Mouse (Mus musculus) c-Kit-positive CD71-positive TER-119-positive erythroid progenitor cells, embryonic 14.5 days (primary cell): Measurements from ENCODE around the gene Slc27a5.

ENCODE experiments used
- DNase-seq: peaks from one replicate; pipeline ENCODE4 v3.0.0-alpha.2; 2013; ENCODE audit warnings: low spot score

Gene Slc27a5

GRCm38 (mm10) chr7:12985724-12986123 lies 12.3 kb downstream of the Slc27a5 start:
- DNase-seq = peak; percentile 59

- DNase-seq = no peak
Observed at GRCm38 (mm10) chr7:12980291-12980690, 17.7 kb downstream of the Slc27a5 start.

- DNase-seq = no peak
Observed at GRCm38 (mm10) chr7:12979776-12980175, 18.2 kb downstream of the Slc27a5 start.

- no peak for DNase-seq
Observed at GRCm38 (mm10) chr7:12978931-12979722, 18.9 kb downstream of the Slc27a5 start.

GRCm38 (mm10) chr7:12977682-12978389 lies 20.2 kb downstream of the Slc27a5 start, which contains the start of gene Zfp446:
Gene Zfp446 (plus strand): TSS chr7:12977848.
- DNase-seq = peak; percentile 96

- no peak for DNase-seq
Observed at GRCm38 (mm10) chr7:12970906-12971305, 27.1 kb downstream of the Slc27a5 start.

GRCm38 (mm10) chr7:12966104-12966845 lies 31.7 kb downstream of the Slc27a5 start:
- DNase-seq = peak; percentile 67

GRCm38 (mm10) chr7:12965678-12966091 lies 32.3 kb downstream of the Slc27a5 start, which contains the start of gene Zfp324:
Gene Zfp324 (plus strand): TSS chr7:12965838.
- peak; percentile 80 for DNase-seq

- peak; percentile 59 for DNase-seq
Observed at GRCm38 (mm10) chr7:12961511-12962141, 36.4 kb downstream of the Slc27a5 start.

GRCm38 (mm10) chr7:12959718-12960117 lies 38.3 kb downstream of the Slc27a5 start:
- no peak for DNase-seq

- no peak for DNase-seq
Observed at GRCm38 (mm10) chr7:12958948-12959347, 39.0 kb downstream of the Slc27a5 start.

GRCm38 (mm10) chr7:12957511-12957910 lies 40.5 kb downstream of the Slc27a5 start:
- no peak for DNase-seq

GRCm38 (mm10) chr7:12954896-12955295 lies 43.1 kb downstream of the Slc27a5 start:
- DNase-seq = no peak

- no peak for DNase-seq
Observed at GRCm38 (mm10) chr7:12949872-12950229, 48.1 kb downstream of the Slc27a5 start.

- peak; percentile 90 for DNase-seq
Observed at GRCm38 (mm10) chr7:12949032-12949871, 48.7 kb downstream of the Slc27a5 start.

GRCm38 (mm10) chr7:12943488-12943887 lies 54.5 kb downstream of the Slc27a5 start:
- no peak for DNase-seq

GRCm38 (mm10) chr7:12940599-12940998 lies 57.4 kb downstream of the Slc27a5 start:
- no peak for DNase-seq
